Mouse (Mus musculus): ENCODE data around the gene Wwtr1.

DNA sequence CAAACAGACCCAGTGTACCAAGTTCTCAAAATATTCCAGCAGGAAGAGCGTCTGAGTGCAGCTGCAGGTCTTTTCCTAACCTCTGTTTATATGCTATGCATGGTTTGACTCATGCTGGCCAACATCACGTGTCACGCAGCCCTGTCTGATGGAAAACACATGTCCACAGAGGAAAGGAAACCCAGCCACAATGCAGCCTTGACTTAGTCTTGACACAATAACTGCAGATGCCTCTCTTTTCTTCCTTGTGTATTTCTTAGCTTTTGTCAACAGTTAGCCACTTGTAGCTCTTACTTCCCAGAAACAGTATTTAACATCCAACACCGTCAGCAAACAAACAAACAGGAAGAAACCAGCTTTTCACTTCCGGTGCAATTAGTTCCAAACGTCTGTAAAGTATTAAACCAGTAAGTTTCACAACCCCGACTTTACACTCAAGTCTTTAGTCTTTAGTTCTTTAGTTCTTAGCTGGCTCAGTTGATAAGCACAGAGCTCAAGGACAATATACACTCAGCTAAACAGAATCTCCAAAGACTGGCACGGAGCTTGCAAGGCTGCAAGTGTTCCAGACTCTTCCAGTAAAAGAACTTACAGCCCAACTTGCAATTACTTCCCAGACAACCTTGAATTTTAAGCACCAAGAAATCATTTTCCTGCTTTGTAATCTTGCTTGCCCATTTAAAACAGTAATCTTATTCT is 88.1 kb downstream of the Wwtr1 start:
- no peak for TF ChIP-seq CTCF (conservative IDR thresholded peaks at IDR 0.05; ENCODE audit: low read length)
- no peak for TF ChIP-seq NANOG (IDR thresholded peaks at IDR 0.05; ENCODE audit: borderline replicate concordance, low read length)
- no peak for TF ChIP-seq POU5F1 (IDR thresholded peaks at IDR 0.05; ENCODE audit: borderline replicate concordance, low read length)

All from E14TG2a.4 (cell line).